ENCODE assay signal across 16 mouse cellular contexts in the genomic region with DNA sequence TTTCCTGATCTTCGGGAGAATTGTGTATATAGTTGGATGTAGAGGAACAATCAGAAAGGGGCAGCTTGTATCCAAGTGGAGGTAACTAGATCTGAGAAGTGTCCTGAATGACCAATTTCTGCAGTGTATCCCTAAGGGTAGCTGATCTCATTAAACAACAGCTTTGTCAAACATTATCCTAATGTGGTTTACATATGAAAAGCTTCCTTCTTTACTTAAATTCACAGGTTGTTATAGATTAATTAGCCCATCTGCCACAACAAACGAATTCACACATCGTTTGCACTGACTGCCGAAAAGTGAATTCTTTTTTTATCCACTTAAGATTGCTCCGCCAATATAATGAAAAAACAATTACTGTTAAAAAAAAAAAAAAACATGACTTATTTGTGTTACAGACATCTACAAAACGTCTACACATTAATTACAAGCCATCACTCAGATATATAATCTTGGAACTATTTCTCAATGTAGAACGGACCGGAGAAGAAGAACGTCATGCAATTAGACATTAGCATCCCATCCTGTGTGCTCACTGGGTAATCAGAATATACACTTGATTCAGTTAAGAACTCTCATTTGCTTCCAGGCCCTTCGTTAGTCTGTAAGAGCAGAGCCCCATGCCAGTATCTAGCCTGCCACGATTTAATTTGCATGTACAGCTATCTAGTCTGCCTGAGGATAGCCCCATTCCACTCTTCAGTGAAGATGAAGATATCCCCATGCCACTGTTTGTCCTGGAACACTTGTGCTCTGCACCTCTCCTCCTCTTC.
"Had no signal": no experiment of that assay in that cellular context is flagged by ENCODE, and none has a peak within 500 bp of the region (broad histone marks: within the 10 kb centered on the region; RNA-seq: fewer than 3 reads in every experiment).

No protein-coding gene starts in this region.

- H3K4me2 ChIP-seq: lung, embryonic 15.5 days; midbrain, embryonic 11.5 days; midbrain, embryonic 13.5 days; midbrain, embryonic 15.5 days; neural tube, embryonic 12.5 days had no signal

- H3K36me3 ChIP-seq: lung, embryonic 15.5 days; midbrain, embryonic 13.5 days; midbrain, embryonic 15.5 days; neural tube, embryonic 12.5 days had no signal

- H3K4me3 ChIP-seq: lung, embryonic 15.5 days; megakaryocyte, embryonic 14.5 days; midbrain, embryonic 13.5 days; midbrain, embryonic 15.5 days; neural tube, embryonic 12.5 days had no signal

- H3K27me3 ChIP-seq: lung, embryonic 15.5 days; megakaryocyte, embryonic 14.5 days; midbrain, embryonic 13.5 days; midbrain, embryonic 15.5 days; neural tube, embryonic 12.5 days had no signal

- H3K27ac ChIP-seq: lung, embryonic 15.5 days; macrophage; midbrain, embryonic 13.5 days; midbrain, embryonic 15.5 days; neural tube, embryonic 12.5 days had no signal

- H3K4me1 ChIP-seq: lung, embryonic 15.5 days; megakaryocyte, embryonic 14.5 days; midbrain, embryonic 13.5 days; midbrain, embryonic 15.5 days; neural tube, embryonic 12.5 days had no signal

- DNase-seq: liver, postnatal 0 days; lung, adult 2 months; lung, postnatal 14 days; lung, postnatal 36 days; right cerebral cortex, postnatal 14 days; thymus, adult 18-20 months; thymus, postnatal 14 days; thymus, postnatal 36 days had no signal

- H3K9ac ChIP-seq: liver, postnatal 0 days; lung, embryonic 15.5 days; midbrain, embryonic 13.5 days; midbrain, embryonic 15.5 days; neural tube, embryonic 12.5 days had no signal

- ATAC-seq: liver, postnatal 0 days; lung, postnatal 0 days; midbrain, embryonic 13.5 days; midbrain, embryonic 15.5 days had no signal

- H3K9me3 ChIP-seq: lung, embryonic 15.5 days; midbrain, embryonic 13.5 days; midbrain, embryonic 15.5 days; neural tube, embryonic 12.5 days had no signal
